Mouse (Mus musculus) layer of hippocampus, postnatal 14 days (tissue): ENCODE measurements at regions not wholly inside any gene's neighbourhood (a gene's known extent, or its start where the extent isn't known, plus 50 kb on each side); places are given as distances from the start of the nearest gene placed in this dataset.
A peak's percentile ranks its signal among the peaks of the same experiment; 100 is the strongest.

Experiments
- DNase-seq, 2 experiments: peaks; one replicate each; pipeline ENCODE4 v3.0.0; 2021 to 2022; ENCODE audit warnings: low spot score in 2 of 2, mixed read lengths in 1 of 2

DNA sequence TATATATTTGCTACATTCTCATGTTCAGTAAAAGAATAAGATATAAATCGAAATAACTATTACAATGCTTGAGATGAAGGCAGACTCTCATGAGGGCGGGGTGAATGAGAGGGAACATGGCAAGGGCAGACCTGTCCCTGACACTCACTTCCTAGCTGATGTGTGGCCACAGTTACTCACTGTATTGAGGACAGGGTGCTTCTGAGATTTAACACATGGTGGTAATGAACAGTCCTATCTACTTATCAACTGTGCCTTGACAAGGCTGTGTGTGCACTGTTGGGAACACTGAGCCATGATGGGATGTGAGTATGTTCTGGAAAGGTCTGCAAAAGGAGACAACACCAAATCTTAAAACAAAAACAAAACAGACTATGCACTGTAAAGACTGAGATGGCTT lies 274.8 kb upstream of the Map3k7 start:
- DNase-seq: no peak

DNA sequence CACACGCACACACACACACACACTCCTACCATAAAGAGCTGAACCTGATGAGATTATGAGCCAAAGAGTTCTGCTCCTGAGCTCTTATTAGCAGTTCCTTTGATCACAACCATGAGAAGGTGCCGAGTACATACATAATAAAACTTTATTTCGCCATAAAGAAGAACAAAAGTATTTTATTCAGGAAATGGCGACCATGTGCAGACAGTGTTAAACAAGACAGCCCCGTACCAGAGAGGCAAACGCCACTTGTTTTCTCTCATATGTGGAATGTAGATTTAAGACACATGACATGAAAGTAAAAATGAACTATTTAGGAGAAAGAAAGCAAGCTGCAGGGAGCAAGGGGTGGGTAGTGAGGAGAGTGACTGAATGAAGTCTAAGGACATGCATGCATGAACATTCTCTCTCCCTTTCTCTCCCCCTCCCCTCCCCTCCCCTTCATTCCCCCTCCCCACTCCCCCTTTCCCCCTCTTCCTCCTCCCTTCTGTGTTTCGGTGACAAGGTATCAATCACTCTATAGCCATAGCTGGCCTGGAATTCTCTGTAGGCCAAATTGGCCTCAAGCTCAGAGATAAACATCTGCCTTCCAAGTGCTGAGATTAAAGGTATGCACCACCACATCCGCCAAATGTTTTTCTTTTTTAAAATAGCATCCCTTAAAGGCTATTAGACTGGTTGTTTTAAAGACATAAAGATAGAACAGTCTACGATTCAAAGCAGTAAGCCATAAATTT lies 266.0 kb upstream of the Map3k7 start:
- no peak for DNase-seq

DNA sequence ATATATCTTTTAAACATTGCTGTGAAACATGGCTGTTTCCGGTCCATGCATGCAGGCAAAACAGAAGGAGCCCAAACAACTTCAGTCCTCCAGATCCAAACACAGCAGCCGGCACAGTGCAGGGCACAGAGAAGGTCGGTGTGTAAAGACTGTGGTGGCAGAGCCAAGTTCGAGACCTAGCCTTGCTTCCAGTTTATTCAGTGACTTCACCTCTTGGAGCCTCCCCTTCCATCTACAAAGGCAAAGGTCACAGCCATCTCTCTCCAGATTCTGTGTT lies 265.5 kb upstream of the Map3k7 start:
- no peak for DNase-seq

DNA sequence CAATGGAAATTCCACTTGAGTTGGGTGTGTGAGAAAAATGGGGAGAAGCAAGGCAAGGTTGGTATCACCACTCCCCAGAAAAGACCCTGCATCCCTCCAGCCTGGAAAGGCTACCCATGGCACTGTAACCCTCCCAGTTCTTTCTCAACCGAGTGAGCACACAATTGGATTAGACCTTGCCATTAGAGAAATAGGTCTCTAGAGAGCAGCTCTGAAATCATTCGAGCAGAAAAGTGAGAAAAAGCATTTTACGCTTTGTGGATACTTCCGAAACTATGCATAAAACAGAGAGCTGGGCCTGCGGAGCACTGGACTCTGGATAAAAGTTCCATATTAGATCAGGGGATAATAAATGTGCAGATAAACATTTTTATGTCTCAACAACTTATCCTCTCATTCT lies 264.6 kb upstream of the Map3k7 start:
- no peak for DNase-seq

DNA sequence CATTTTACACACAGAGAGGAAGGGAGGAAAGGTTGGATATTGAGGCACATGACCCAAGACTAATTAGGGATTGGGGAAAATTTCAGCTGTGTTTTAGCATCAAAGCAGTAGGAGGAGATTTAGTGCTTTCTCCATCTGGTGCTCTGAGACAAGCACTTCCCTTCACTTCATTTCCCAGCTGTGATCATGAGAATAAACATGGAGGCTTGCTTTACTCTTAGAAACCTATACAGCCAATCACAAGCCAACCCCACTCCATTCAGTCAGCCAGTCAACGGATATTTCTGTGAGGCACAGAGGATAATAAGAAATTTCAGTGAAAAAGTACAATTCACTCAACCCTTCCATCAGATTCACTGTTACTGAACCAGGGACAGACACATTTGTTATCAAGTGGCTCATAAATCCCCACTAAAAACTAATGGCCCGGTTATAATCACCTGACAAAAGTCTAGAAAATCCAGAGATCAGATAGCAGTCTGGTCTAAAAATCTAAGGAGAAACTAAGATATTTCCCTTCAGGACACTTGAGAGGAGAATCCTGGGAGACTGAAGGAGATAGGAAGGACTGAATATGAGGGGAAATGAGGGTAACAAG lies 249.7 kb upstream of the Map3k7 start:
- no peak for DNase-seq

DNA sequence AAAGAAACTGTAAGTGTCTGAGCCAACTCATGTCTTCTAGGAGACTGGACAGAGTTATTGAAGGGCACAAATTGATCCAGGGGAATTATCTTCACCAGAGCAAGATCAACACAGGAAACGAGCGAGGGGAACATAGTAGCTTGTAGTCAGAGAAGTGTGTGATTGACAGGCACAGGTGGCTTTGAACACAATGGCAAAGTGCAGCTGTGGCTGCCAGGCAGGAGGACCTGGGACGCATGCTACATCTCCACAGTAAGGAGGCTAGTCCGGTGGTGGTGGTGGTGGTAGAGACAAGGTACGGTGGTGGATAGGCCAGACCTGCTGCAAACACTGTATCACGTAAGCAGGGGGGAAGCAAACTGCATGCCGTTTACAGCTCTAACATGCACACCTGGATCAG lies 240.4 kb upstream of the Map3k7 start:
- no peak for DNase-seq

DNA sequence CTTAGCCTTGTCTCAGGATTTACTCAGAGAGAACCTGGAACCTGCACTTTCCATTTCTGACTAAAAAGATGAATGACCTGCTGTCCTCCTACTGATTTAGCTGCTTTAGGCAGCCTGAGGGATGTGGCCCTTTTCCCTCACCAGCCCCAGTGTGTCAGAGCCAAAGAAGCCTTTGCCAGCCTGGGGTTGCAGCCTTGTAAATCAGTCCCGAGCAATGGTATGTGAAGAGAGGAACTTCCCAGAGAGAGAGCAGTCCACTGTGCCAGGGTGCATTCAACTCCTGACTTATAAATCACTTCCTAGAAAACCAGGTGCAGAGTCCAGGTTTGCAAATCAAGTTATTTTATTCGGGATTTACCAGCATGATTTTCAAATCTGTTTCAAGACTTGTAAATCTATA lies 239.5 kb upstream of the Map3k7 start:
- DNase-seq: no peak

DNA sequence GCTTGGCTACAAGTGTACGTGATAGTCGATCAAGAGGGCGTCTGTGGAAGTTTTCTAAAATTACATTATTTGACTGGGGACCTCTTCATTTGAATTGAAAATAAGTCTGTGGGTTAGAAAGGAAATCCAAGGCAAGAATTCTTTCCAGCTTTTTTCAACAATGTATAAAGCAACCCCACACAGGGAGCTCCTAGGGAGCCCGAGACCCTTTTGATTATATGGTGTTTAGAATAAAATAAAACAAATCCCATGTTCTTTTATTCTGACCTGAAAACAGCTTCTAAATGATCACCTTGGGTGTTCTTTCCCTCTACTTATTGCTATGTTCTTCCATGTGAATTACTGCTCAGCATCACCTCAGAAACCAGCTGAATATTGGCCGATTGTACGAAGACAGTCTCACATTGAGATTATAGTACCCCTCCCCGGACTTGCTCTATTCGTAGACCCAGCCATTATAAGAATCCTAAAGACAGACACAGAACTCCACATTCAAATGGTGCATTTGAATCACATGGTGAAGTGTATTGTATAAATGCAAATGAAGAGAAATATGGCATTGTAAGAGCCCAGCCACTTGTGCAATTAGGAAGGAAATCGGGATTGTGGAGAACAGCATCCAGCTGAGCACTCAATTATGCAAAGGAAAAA lies 236.3 kb upstream of the Map3k7 start:
- no peak for DNase-seq

DNA sequence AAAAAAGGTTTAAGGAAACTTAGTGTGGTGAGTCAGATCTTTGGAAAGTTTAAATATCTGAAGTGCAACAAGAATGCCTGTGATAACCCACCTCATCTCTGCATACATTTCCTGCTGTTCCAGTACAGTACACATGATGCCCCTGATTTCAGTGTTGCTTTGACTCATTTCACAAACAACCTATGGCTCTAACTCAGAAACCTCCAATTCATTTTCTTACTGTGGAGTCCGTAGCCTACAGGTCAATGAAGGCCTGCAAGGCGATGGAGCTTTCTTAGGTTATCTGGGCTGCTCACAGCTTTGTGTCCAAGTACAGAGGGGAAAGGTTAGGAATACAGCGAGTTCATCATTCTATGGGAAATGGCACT lies 235.8 kb upstream of the Map3k7 start:
- DNase-seq: no peak

DNA sequence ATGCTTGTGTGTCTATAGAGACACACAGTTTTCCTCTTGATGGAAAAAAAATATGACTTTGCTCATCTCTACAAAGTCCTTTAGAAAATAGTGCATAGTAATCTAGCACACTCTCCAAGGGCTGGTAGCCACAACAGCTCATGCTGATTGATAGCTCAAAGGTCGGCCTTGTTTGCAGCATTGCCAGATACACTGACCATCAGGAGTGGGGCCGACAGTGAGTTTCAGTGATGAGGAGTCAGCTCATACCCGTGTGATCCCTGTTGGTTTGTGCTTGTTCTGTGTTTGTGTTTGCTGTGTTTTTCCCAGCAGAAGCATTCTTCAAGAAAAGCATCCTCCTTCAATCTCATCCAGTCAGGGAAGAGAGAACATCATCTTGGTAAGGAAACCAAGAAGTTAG lies 220.1 kb upstream of the Map3k7 start:
- DNase-seq: no peak

DNA sequence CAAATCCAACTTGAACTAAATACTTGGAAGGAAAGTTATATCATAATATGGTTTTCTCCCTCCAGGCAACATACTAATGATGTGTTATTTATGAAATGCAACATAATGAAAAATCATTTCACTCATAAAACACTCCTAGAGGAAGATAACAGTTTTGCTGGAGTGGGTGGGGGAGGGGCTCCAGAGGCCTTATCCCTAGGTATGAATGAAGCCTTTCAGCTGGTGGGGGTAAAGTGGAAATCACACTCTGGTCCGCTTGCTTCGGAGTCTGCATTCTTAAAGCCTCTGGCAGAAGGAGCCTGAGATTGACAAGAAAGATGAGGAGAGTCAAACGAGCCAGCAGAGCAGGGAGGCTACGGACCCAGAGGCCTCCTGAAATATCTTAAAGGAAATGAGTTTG lies 219.5 kb upstream of the Map3k7 start:
- DNase-seq: no peak

DNA sequence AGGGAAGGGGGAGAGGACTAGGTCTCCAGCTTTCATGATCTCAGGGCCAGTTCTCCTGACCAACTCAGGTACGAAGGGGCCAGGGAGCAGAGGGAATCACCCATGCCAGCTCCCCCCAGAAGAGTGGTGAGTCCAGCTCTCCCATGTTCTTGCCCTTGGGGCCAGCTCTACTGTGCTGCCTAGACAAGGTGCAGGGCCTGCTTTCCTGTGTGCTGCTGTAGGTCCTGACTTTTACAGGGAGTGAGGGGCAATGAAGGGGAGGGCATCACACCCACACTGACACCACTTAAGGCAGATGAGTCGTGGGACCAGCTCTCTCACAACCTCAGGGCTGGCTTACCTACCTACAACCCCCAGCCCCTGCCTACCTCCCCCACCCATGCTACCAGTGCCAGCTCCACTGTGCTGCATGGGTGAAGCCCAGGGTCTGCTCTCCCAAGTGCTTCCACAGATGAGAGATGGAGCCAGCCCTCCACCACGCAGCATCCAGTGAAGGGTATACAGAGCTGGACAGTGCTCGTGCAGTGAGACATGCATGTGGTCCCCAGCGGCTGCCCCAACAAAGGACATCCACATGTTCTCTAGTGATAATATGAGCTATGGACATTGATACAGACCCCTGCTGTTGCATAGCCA lies 210.1 kb upstream of the Map3k7 start:
- no peak for DNase-seq

DNA sequence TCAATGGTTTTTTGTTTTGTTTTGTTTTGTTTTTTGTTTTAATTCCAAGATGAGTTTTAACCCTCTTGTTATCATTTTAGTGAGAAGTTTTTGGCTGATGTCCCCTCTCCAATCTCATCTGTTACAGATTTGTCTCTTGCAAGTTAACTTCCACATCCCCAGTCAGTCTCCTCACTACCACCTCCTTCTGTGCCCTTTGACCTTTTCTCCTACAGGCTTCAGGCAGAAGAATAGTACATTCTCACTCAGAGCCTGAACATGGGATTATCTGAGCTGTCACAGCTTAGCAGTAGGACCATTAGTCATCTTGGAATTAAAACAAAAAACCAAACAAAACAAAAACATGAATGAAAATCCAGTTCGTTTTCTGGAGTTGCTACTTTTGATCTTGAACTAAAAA lies 206.8 kb upstream of the Map3k7 start:
- no peak for DNase-seq

DNA sequence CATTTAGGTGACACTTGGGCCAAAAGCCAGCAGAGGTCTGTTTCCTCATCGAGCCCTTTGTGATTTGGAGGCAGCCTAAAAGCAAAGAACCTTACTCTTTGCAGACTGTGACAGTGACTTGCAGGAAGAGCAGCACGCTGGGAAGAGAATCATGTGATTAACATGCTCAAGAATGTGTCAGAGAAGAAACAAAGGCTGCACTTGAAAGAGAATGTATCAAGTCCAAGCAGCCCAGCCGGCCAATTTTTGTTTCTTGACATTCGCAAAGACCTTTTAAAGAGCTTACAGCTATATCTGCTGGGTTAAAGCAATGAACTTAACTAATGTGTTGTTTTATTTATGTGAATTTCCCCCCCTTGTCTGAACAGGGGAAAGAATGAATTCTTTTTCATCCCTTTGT lies 203.8 kb upstream of the Map3k7 start:
- DNase-seq: no peak

DNA sequence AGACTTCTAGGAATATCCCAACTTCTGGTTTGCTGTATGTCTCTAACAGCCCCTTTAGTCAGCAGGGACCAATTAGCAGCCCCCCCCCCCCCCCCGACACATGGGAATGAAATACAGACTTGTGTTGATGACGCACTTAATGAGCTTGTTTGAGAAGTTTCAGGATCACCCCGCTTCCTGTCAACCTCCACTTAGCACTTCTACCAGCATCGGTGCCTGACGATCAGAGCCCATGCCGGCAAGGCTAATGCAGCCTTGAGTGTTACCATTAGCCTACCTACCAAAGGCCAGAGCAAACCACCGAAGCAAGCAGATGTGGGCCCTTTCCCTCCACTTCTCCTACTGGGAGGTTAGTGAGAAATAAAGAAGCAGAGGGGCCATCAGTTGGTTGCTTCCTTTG lies 201.7 kb upstream of the Map3k7 start:
- DNase-seq: no peak

DNA sequence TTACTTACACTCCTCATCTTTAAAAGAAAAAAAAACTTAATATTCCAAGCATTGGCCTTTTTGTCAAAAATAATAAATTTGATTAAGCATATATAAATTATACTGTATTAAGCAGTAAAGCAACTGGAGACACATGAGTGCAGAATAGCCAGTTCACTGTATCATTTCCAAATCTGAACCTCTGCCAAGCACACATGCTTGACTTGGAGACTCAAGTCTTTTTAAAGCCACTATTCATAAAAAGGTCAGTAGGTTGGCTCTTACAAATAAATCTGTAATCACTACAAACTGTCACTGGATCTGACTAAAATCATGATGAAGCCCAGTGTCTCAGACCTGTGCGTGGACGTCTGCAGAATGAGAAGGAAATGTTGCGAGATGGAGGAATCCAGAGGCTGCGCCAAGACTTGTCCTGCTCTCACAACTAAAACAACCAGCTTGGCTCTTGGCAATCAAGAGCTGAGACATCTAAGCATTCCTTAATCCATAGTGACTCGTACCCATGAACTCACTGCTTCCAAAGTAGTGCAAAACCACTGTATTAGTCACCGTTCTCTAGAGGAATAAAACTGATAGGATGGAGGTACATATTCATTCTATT lies 195.8 kb upstream of the Map3k7 start:
- no peak for DNase-seq

DNA sequence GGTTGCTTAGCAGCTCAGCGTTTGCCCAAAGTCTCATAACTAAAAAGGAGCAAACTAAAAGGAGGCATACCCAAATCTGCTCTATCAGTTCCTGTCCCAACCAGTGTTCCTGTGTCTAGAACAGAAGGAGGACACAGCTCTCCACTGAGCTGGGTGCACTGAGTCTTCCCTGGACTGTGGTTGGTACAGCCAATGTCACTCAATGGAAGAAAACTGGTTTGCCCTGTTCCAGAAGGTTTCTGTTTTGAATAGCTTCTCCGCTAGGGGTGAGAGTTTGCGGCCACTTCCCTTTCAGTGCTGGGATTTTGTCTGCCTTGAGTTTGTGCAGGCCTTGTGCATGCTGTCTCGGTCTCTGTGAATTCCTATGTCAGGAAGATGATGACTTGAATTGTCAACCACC lies 194.6 kb upstream of the Map3k7 start:
- no peak for DNase-seq

DNA sequence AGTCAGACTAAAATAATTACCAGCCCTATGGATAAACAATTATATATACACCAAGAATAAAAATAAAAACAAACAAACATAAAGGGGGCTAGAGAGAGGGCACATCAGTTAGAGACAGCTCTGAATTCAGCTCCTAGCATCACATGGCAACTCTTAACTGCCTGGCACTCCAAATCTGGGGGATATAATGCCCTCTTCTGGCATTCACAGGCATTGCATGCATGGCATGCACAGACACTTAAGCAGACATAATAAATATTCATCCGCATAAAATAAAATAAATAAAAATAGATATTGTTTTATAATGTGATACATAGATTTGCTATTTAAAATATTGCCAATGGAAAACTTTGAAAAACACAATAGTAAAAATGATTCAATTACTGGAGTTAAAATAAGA lies 177.6 kb upstream of the Map3k7 start:
- no peak for DNase-seq

DNA sequence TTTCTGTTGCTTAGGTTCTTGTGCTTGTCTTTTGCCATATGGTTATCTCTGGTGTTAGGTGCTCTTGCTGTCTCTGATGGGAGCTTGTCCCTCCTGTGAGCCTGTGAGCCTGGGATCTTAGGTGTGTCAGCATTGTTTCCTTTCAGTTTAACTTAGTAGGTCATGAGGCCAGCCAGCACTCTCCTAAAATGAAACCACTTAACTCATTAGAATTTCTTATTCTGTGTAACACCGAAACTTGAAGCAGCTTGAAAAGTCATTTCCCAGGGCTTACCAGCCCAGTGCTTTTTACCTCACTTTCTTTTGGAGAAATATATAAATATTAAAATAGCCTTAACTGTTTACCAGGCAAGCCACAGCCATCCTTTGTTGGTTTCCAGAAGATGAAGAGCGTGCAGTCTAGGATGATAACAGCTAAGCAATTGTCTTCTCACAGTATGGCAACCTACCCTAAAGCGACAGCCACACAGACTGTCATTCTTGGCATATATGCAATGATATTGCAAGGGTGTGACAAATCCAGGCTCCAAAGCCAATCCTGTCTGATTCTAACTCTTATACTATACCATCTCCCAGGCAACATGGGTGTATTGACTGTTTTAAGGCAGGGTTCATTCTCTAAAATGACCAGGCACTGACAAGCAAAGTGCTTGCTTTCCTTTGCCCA lies 146.2 kb upstream of the Map3k7 start:
- no peak for DNase-seq

DNA sequence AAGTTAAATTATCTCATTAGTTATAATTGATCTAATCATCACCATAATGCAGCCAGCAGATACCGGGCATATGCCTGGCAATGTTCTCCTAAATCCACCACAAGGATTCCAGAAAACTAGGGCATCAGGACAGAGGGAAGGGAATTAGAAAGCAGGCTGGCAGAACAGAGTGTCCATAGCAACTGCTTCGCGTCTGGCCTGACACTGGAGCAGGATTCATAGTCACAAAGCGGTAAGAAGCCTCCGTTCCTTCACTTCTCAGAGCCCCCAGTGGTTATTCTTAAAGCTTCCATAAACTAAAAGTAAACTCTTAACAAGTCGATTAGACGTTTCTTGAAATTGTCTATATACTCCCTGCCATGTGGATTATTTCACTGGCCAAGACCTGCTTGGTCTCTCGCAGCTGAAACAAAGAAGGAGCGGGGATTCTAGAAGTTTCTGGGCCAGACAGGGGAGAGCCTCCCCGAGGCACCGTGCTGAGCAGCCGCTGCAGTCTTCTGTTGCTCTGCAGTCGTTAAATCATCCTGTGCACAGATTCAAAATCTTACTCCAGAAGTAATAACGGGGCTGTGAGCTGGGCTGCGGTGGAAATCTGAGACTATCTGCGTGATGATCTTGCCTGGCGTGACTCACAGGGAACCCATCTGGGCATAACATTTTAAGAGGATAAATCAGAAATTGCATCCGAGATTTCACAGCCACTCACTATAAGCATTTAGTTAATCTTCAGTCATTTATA lies 144.2 kb upstream of the Map3k7 start:
- peak in 1 of 2 experiments; percentile 17 for DNase-seq
